Mouse (Mus musculus): ENCODE data around the gene Endov.

Gene Endov

GRCm38 (mm10) chr11:119519387-119519786, 28.2 kb downstream of the Endov start:
- no peak for DNase-seq

GRCm38 (mm10) chr11:119520005-119520712, 29.0 kb downstream of the Endov start:
- no peak for DNase-seq

- DNase-seq, result peak; percentile 79
Measured at GRCm38 (mm10) chr11:119520713-119521063, 29.5 kb downstream of the Endov start.

GRCm38 (mm10) chr11:119521920-119522710, 31.0 kb downstream of the Endov start:
- no peak for DNase-seq

- peak; percentile 95 for DNase-seq
Measured at GRCm38 (mm10) chr11:119522779-119523178, 31.6 kb downstream of the Endov start.

- no peak for DNase-seq
Measured at GRCm38 (mm10) chr11:119523392-119523791, 32.2 kb downstream of the Endov start.

GRCm38 (mm10) chr11:119524545-119524949, 33.4 kb downstream of the Endov start:
- peak; percentile 99 for DNase-seq

GRCm38 (mm10) chr11:119526068-119526966, 35.2 kb downstream of the Endov start:
- no peak for DNase-seq

GRCm38 (mm10) chr11:119528930-119529329, 37.8 kb downstream of the Endov start:
- DNase-seq, result no peak

GRCm38 (mm10) chr11:119532460-119532859, 41.3 kb downstream of the Endov start:
- DNase-seq, result no peak

GRCm38 (mm10) chr11:119533745-119534144, 42.6 kb downstream of the Endov start:
- no peak for DNase-seq

- DNase-seq, result no peak
Measured at GRCm38 (mm10) chr11:119539944-119540343, 48.8 kb downstream of the Endov start.

- no peak for DNase-seq
Measured at GRCm38 (mm10) chr11:119540560-119540959, 49.4 kb downstream of the Endov start.

- no peak for DNase-seq
Measured at GRCm38 (mm10) chr11:119541082-119541481, 49.9 kb downstream of the Endov start.

GRCm38 (mm10) chr11:119542371-119542770, 51.2 kb downstream of the Endov start:
- DNase-seq, result no peak

- DNase-seq, result peak; percentile 87
Measured at GRCm38 (mm10) chr11:119542886-119543285, 51.7 kb downstream of the Endov start.

- no peak for DNase-seq
Measured at GRCm38 (mm10) chr11:119543816-119544517, 52.8 kb downstream of the Endov start.

- no peak for DNase-seq
Measured at GRCm38 (mm10) chr11:119544518-119545105, 53.5 kb downstream of the Endov start.

GRCm38 (mm10) chr11:119545281-119545680, 54.1 kb downstream of the Endov start:
- no peak for DNase-seq

- DNase-seq, result no peak
Measured at GRCm38 (mm10) chr11:119545741-119546495, 54.8 kb downstream of the Endov start.

GRCm38 (mm10) chr11:119546496-119547182, 55.5 kb downstream of the Endov start:
- peak; percentile 94 for DNase-seq
